Mouse (Mus musculus): ENCODE results near the gene Azin2.

Azin2 gene

GRCm38 (mm10) chr4:128896667-128897066, 65.6 kb downstream of the Azin2 start:
- in situ Hi-C loops (cut with MboI, MseI): no loop called here

GRCm38 (mm10) chr4:128895841-128896240, 66.4 kb downstream of the Azin2 start:
- in situ Hi-C loops (cut with MboI, MseI): no loop called here

GRCm38 (mm10) chr4:128894112-128894511, 68.1 kb downstream of the Azin2 start:
- in situ Hi-C loops (cut with MboI, MseI): no loop called here

- in situ Hi-C loops (cut with MboI, MseI): no loop called here
Observed at GRCm38 (mm10) chr4:128892188-128892587, 70.1 kb downstream of the Azin2 start.

- in situ Hi-C loops (cut with MboI, MseI): no loop called here
Observed at GRCm38 (mm10) chr4:128891746-128892145, 70.5 kb downstream of the Azin2 start.

- in situ Hi-C loops (cut with MboI, MseI): no loop called here
Observed at GRCm38 (mm10) chr4:128891157-128891556, 71.1 kb downstream of the Azin2 start.

- in situ Hi-C loops (cut with MboI, MseI): no loop called here
Observed at GRCm38 (mm10) chr4:128889752-128890630, 72.3 kb downstream of the Azin2 start.

- in situ Hi-C loops (cut with MboI, MseI): no loop called here
Observed at GRCm38 (mm10) chr4:128888436-128888990, 73.7 kb downstream of the Azin2 start.

- in situ Hi-C loops (cut with MboI, MseI): no loop called here
Observed at GRCm38 (mm10) chr4:128887641-128888091, 74.6 kb downstream of the Azin2 start.

- in situ Hi-C loops (cut with MboI, MseI): no loop called here
Observed at GRCm38 (mm10) chr4:128887026-128887425, 75.2 kb downstream of the Azin2 start.

- in situ Hi-C loops (cut with MboI, MseI): no loop called here
Observed at GRCm38 (mm10) chr4:128886571-128886970, 75.7 kb downstream of the Azin2 start.

GRCm38 (mm10) chr4:128885540-128885939, 76.7 kb downstream of the Azin2 start:
- in situ Hi-C loops (cut with MboI, MseI): no loop called here

- in situ Hi-C loops (cut with MboI, MseI): no loop called here
Observed at GRCm38 (mm10) chr4:128884711-128885095, 77.5 kb downstream of the Azin2 start.

GRCm38 (mm10) chr4:128883801-128884710, 78.2 kb downstream of the Azin2 start:
- in situ Hi-C loops (cut with MboI, MseI): no loop called here

GRCm38 (mm10) chr4:128883379-128883781, 78.9 kb downstream of the Azin2 start, which contains the start of gene Trim62:
Gene Trim62, plus strand, starts transcription at chr4:128883580.
- in situ Hi-C loops (cut with MboI, MseI): no loop called here

Measured in T-helper 1 cell (primary cell).